Mouse (Mus musculus) heart, adult 2 months (tissue): ENCODE measurements at regions not wholly inside any gene's neighbourhood (a gene's known extent, or its start where the extent isn't known, plus 50 kb on each side); places are given as distances from the start of the nearest gene placed in this dataset.
A peak's percentile ranks its signal among the peaks of the same experiment; 100 is the strongest.

Experiments used
- DNase-seq, 2 experiments: peaks; one replicate each; pipeline ENCODE4 v3.0.0; 2021
- H3K27ac ChIP-seq: fragments of 200-600 bp; 2 replicates; pipeline ENCODE4 v1.8.1; 2022
- H3K27me3 ChIP-seq: fragments of 200-500 bp; 2 replicates; pipeline ENCODE4 v1.6.1; 2012; ENCODE audit warnings: mild to moderate bottlenecking, low read length, inconsistent platforms, mixed read lengths; ENCODE audit not compliant: control insufficient read depth, insufficient read depth
- H3K36me3 ChIP-seq: fragments of 200-500 bp; 2 replicates; pipeline ENCODE4 v1.6.1; 2012; ENCODE audit warnings: low read length, inconsistent platforms; ENCODE audit not compliant: control insufficient read depth, insufficient read depth
- H3K4me1 ChIP-seq: fragments of 200-500 bp; 2 replicates; pipeline ENCODE4 v1.6.1; 2011; ENCODE audit warnings: low read length; ENCODE audit not compliant: control insufficient read depth, insufficient read depth
- H3K4me3 ChIP-seq: fragments of 200-600 bp; 2 replicates; pipeline ENCODE4 v1.8.1; 2022
- H3K79me2 ChIP-seq: fragments of 200-500 bp; replicated peaks from 2 replicates; pipeline ENCODE4 v1.6.1; 2012; ENCODE audit warnings: mild to moderate bottlenecking, inconsistent platforms, low read length, moderate library complexity, mixed read lengths; ENCODE audit not compliant: control insufficient read depth, insufficient read depth
- H3K9ac ChIP-seq: fragments of 200-500 bp; 2 replicates; pipeline ENCODE4 v1.6.1; 2012; ENCODE audit warnings: low read depth, mild to moderate bottlenecking, control low read depth, inconsistent platforms, low read length, mixed read lengths
- CTCF ChIP-seq: fragments of 200-600 bp; IDR thresholded peaks from 2 replicates; pipeline ENCODE4 v1.8.1; 2022; ENCODE audit warnings: antibody characterized with exemption, mild to moderate bottlenecking, moderate library complexity
- EP300 ChIP-seq: fragments of 200-500 bp; IDR thresholded peaks from 2 replicates; pipeline ENCODE4 v1.6.1; 2011; ENCODE audit warnings: low read depth, low read length, control low read depth; ENCODE audit not compliant: insufficient read depth
- POLR2A ChIP-seq: fragments of 200-500 bp; IDR thresholded peaks from 2 replicates; pipeline ENCODE4 v1.6.1; 2011; ENCODE audit warnings: mild to moderate bottlenecking, low read depth, low read length, control low read depth; ENCODE audit not compliant: insufficient read depth
- WGBS: fragments of 180-500 bp; shearing (Covaris S2); methylation state at CpG from one replicate; pipeline ENCODE4 v1.1.7; 2018; 5-methylcytosine and 5-hydroxymethylcytosine counted together
- intact Hi-C: fragments of 180-260 bp; cut with DNase I; formaldehyde crosslinking; loops from one replicate; pipeline ENCODE4 v1.15.1; 2025

DNA sequence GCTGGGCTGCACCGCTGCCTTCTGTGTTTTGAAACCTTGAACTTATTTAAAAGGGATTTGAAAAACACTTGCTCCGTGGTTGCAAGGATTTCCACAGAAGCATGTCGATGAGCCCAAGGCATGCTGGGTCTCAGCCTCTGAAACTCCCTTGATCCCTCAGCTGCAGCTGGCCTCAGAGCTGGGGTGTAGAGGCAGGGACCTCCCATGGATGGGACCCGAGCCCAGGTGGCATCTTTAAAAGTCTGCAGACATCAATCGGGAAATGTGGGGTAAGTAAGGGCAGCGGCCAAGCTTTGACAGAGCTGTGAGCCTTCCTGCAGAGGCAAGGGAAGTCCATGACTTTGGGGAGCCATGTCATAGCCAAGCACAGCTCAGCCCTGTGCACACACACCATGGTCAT lies 207.1 kb downstream of the Cdc5l start:
- 50% methylated on average over 6 of the region's 6 CpGs for WGBS

DNA sequence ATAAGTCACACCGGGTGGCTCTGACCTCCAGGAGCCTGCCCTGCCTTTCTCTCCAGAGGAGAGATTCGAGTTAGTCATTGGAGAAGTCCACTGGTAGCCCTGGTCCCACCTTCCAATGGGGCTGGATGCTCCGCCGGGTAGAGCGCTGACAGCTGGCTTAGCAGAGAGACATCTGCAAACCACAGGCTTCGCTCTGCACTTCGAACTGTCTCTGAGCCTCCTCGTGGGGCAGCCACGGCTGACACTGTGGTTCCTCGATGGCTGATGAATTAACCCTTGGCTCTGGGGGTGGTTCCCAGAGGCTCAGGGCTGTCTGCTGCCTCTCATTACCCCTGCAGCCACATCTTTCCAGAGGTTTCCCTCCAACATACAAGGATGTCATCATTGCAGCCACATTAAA lies 211.9 kb downstream of the Cdc5l start:
- Histone ChIP-seq H3K27ac (no peak overlapping the region), H3K27me3 (no peaks in the 10 kb centered on the region), H3K4me3 (no peak overlapping the region), H3K9ac (no peak overlapping the region), H3K4me1 (no peaks in the 10 kb centered on the region), H3K36me3 (no peaks in the 10 kb centered on the region), H3K79me2 (no peaks in the 10 kb centered on the region)
- 51% methylated on average over 10 of the region's 10 CpGs for WGBS
- DNase-seq: no peak
- TF ChIP-seq POLR2A (no peak), EP300 (no peak), CTCF (no peak)
- intact Hi-C loops: no loop called here

More for the DNA sequence above, 207.1 kb downstream of the Cdc5l start:
- Histone ChIP-seq H3K27ac (no peak overlapping the region), H3K27me3 (no peaks in the 10 kb centered on the region; the same call in 1 of the 2 replicates), H3K36me3 (no peaks in the 10 kb centered on the region), H3K4me3 (no peak overlapping the region), H3K79me2 (no peaks in the 10 kb centered on the region), H3K4me1 (no peaks in the 10 kb centered on the region), H3K9ac (no peak overlapping the region)
- no peak for TF ChIP-seq EP300
- TF ChIP-seq POLR2A: no peak
- no peak for TF ChIP-seq CTCF
- intact Hi-C loops: no loop called here
- DNase-seq: no peak

DNA sequence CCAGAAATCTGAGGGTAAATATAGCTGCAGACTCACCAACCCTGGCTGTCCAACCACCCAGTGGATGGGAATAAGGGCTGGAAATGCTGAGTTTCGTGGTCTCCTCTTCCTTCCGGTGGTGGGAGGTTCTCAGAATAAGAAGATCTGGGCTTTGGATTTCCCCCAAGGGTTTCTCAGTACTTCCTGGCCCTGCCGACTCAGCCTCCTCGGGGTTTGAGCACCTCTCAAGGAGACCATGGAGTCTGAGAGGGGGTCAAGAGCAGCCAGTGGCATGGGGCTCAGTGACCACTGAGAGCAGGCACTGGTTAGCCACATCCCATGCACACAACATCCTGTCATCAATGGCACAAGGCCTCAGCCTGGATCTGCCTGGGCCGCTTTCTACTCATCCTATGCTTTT lies 216.4 kb downstream of the Cdc5l start:
- Histone ChIP-seq H3K36me3 (no peaks in the 10 kb centered on the region), H3K9ac (no peak overlapping the region), H3K4me1 (no peaks in the 10 kb centered on the region), H3K27me3 (no peaks in the 10 kb centered on the region), H3K79me2 (no peaks in the 10 kb centered on the region), H3K4me3 (no peak overlapping the region), H3K27ac (no peak overlapping the region)
- DNase-seq: no peak
- intact Hi-C loops: no loop called here
- 64% methylated on average over 5 of the region's 5 CpGs for WGBS
- no peak for TF ChIP-seq CTCF
- no peak for TF ChIP-seq EP300
- no peak for TF ChIP-seq POLR2A

DNA sequence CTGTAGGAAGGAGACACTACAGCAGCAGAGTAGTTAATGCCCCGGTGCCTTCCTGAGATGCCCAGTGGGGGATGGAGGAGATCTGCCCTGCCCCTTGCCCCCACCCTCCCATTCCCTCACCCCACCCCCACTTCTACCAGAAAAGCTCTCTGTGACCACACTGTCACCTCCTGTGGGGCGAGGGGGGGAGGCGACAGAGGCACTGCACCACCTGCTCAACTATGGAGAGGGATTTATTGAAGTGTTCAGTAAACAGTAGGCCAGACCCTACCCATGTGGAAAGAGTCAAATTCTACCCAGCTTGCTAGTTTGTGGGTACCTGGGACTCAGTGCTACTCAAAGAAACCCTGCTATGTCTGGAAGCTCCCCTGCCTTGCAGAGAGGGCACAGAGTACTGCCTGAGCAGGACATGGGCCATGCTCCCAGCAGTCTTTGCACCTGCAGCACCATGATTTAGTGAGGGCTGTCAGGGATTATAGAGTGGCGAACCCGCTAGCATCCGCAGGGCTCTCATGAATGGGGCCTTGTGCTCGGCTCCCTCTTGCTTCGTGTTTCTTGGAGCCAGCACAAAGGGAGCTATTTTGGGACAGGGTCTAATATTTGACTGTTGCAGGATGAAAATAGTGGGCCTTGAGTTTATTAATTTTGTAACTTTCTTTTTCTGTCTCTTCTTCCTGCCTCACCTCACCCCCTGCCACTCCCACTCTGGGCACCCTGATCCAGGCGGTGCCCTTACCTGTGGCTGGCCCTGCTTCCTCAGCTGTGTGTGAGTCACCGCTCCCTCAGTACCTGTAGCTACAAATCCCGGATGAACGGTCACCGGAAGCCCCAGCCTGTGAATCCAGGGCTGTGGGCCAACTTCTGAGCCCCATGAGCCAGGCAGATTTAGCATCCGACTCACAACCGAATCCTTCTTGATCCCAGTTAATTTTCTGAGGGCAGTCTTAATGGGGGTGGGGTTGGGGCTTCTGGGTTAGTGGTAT lies 218.2 kb downstream of the Cdc5l start:
- no peaks in the 10 kb centered on the region for H3K36me3 ChIP-seq
- 83% methylated on average over 15 of the region's 15 CpGs for WGBS
- no peak overlapping the region for H3K4me3 ChIP-seq
- H3K4me1 ChIP-seq: no peaks in the 10 kb centered on the region
- DNase-seq: no peak
- intact Hi-C loops: no loop called here
- no peak overlapping the region for H3K9ac ChIP-seq
- no peaks in the 10 kb centered on the region for H3K79me2 ChIP-seq
- H3K27me3 ChIP-seq: no peaks in the 10 kb centered on the region
- no peak overlapping the region for H3K27ac ChIP-seq
- TF ChIP-seq POLR2A (no peak), CTCF (no peak), EP300 (no peak)

DNA sequence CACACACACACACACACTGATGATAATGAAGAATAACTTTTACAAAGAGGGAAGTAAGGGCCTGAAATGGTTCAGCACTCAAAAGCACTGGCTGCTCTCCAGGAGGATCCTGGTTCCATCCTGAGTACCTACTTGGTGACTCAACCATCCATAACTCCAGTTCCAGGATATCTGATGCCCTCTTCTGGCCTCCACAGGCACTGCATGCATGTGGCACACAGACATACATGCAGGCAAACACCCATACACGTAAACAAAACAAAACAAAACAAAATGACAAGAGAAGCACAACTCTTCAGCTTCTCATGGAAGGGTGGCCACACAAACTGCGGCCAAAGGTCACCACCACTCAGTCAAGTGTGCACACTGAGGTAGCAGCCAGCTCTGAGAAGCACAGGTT lies 222.6 kb downstream of the Cdc5l start:
- no peaks in the 10 kb centered on the region for H3K36me3 ChIP-seq
- no peak overlapping the region for H3K4me3 ChIP-seq
- H3K9ac ChIP-seq: no peak overlapping the region
- H3K27ac ChIP-seq: no peak overlapping the region
- no peaks in the 10 kb centered on the region for H3K4me1 ChIP-seq
- TF ChIP-seq CTCF: peak; percentile 24; the same call in 1 of the 2 replicates
- no peak for TF ChIP-seq POLR2A
- H3K79me2 ChIP-seq: no peaks in the 10 kb centered on the region
- intact Hi-C loops: no loop called here
- 96% methylated on average over 2 of the region's 2 CpGs for WGBS
- no peak for DNase-seq
- no peaks in the 10 kb centered on the region for H3K27me3 ChIP-seq

DNA sequence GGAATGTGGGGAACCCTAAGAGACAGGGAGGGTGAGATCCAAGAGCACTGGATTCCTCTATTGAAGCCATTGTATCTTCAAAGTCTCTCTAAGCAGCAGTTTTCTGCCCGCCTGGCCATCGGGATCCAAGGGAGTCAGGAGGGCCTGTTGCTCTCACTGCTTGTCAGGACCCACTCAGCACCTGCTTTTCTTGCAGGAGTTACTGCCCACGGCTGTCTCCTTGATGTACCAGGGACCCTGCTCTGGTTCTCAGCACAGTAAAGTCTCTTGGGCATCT lies 224.2 kb downstream of the Cdc5l start:
- intact Hi-C loops: no loop called here
- DNase-seq: no peak
- Histone ChIP-seq H3K4me1 (no peaks in the 10 kb centered on the region), H3K27me3 (no peaks in the 10 kb centered on the region), H3K9ac (no peak overlapping the region), H3K27ac (no peak overlapping the region), H3K79me2 (no peaks in the 10 kb centered on the region), H3K36me3 (no peaks in the 10 kb centered on the region), H3K4me3 (no peak overlapping the region)
- TF ChIP-seq POLR2A: no peak
- TF ChIP-seq CTCF: no peak
- TF ChIP-seq EP300: no peak
- 73% methylated on average over 3 of the region's 3 CpGs for WGBS
